Mouse (Mus musculus): ENCODE data around the gene Hoxb8. TPM values are rescaled to one million over a fixed set of nuclear protein-coding genes. Genes with fewer than 3 reads are reported as not detected.

Hoxb8 gene
- polyA plus RNA-seq, 1 experiment from 2014 or later: not detected

DNA sequence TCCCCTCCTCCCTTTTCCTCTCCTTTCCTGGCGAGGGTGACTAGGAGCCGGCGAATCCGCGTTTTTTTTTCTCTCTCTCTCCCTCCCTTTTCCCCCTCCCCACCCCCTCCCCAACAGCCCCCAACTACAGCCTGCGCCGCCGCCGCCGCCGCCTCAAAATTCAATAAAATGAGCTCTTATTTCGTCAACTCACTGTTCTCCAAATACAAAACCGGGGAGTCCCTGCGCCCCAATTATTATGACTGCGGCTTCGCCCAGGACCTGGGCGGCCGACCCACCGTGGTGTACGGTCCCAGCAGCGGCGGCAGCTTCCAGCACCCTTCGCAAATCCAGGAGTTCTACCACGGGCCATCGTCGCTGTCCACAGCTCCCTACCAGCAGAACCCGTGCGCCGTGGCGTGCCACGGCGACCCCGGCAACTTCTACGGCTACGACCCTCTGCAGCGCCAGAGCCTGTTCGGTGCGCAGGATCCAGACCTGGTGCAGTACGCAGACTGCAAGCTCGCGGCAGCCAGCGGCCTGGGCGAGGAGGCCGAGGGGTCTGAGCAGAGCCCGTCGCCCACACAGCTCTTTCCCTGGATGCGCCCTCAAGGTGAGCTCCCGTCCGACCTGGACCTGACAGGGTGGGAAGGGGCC is 1.2 kb downstream of the Hoxb8 start:
- H3K4me1 ChIP-seq: peaks cover 6% of the 10 kb centered on the region; the same call in 1 of the 2 replicates
- H3K4me3 ChIP-seq: no peak overlapping the region
- no peak for ATAC-seq (replicated peaks)
- no peaks in the 10 kb centered on the region for H3K9me3 ChIP-seq
- under 1% methylated on average over 46 of the region's 49 CpGs for WGBS
- H3K27me3 ChIP-seq (replicated peaks): peaks cover 94% of the 10 kb centered on the region
- H3K27ac ChIP-seq: no peak overlapping the region
- H3K36me3 ChIP-seq (replicated peaks): no peaks in the 10 kb centered on the region
- no peak overlapping the region for H3K9ac ChIP-seq
- no peak overlapping the region for H3K4me2 ChIP-seq

DNA sequence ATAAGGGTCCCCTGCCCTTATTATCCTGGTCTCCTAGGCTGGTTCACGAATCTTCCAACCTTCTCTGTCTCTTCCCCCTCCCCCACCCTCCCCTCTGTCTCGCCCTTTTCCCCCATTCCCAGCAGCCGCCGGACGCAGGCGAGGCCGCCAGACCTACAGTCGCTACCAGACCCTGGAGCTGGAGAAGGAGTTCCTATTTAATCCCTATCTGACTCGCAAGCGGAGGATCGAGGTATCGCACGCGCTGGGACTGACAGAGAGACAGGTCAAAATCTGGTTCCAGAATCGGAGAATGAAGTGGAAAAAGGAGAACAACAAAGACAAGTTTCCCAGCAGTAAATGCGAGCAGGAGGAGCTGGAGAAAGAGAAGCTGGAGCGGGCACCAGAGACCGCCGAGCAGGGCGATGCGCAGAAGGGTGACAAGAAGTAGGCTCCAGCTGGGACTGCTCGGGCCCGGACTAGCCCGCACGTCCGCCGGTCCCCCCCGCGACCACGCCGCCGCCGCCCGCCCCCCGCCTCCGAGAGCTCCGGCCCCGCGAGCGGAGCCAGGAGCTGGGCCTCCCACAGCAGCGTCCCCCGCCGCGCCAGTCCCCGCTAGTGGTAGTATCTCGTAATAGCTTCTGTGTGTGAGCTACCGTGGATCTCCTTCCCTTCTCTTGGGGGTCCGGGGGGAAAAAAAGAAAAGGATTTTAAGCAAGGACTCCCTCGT is 2.5 kb downstream of the Hoxb8 start:
- no peaks in the 10 kb centered on the region for H3K36me3 ChIP-seq (replicated peaks)
- peak overlapping the region; percentile 42 for H3K4me2 ChIP-seq
- no peaks in the 10 kb centered on the region for H3K9me3 ChIP-seq
- no peak overlapping the region for H3K9ac ChIP-seq
- under 1% methylated on average over 49 of the region's 49 CpGs for WGBS
- H3K27me3 ChIP-seq (replicated peaks): peaks cover 93% of the 10 kb centered on the region
- peaks cover 6% of the 10 kb centered on the region; the same call in 1 of the 2 replicates for H3K4me1 ChIP-seq
- H3K4me3 ChIP-seq: 0 out of 2 replicates have a peak overlapping the region, but pooled peaks have one; percentile 14
- ATAC-seq (replicated peaks): no peak
- H3K27ac ChIP-seq: no peak overlapping the region

DNA sequence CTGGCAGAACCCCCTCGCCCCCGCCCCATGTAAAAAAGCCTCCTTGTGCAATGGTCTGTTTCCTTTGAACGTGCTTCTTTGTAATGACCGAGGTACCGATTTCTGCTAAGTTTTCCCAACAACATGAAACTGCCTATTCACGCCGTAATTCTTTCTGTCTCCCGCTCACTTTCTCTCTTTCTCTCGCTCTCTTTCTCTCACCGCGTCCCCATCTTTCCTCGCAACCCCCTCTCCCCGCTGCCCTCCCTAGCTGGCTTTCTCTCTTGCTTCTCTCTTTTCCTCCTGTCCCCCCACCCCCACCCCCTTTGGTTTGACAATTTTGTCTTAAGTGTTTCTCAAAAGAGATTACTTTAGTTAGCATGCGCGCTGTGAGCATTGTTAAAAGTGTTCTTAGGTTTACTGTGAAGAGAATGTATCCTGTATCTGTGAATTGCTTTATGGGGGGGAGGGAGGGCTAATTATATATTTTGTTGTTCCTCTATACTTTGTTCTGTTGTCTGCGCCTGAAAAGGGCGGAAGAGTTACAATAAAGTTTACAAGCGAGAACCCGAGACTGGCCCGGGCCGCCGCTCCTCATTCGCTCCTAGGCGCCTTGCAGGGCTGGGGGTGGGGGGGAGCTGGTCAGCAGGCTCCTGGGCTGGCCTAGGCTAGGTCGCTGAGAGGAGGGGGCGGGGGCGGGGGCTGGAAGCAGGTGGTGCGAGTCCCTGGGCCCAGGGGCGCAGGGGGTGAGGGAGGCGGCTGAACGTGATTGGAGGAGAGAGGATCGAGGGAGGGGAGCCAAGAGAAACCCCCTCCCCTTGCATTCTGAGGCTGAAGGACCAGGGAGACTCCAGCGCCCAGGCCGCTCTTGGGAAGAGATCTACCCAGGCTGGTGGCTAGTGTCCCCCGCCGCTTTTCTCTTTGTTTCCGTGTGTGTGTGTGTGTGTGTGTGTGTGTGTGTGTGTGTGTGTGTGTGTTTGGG is 3.3 kb downstream of the Hoxb8 start:
- no peak overlapping the region for H3K9ac ChIP-seq
- H3K4me1 ChIP-seq: peaks cover 6% of the 10 kb centered on the region; the same call in 1 of the 2 replicates
- H3K9me3 ChIP-seq: no peaks in the 10 kb centered on the region
- WGBS: under 1% methylated on average over 36 of the region's 37 CpGs
- peak overlapping the region; percentile 42; the same call in 1 of the 2 replicates for H3K4me2 ChIP-seq
- ATAC-seq (replicated peaks): no peak
- no peak overlapping the region for H3K4me3 ChIP-seq
- H3K27ac ChIP-seq: no peak overlapping the region
- no peaks in the 10 kb centered on the region for H3K36me3 ChIP-seq (replicated peaks)
- H3K27me3 ChIP-seq (replicated peaks): peaks cover 93% of the 10 kb centered on the region

DNA sequence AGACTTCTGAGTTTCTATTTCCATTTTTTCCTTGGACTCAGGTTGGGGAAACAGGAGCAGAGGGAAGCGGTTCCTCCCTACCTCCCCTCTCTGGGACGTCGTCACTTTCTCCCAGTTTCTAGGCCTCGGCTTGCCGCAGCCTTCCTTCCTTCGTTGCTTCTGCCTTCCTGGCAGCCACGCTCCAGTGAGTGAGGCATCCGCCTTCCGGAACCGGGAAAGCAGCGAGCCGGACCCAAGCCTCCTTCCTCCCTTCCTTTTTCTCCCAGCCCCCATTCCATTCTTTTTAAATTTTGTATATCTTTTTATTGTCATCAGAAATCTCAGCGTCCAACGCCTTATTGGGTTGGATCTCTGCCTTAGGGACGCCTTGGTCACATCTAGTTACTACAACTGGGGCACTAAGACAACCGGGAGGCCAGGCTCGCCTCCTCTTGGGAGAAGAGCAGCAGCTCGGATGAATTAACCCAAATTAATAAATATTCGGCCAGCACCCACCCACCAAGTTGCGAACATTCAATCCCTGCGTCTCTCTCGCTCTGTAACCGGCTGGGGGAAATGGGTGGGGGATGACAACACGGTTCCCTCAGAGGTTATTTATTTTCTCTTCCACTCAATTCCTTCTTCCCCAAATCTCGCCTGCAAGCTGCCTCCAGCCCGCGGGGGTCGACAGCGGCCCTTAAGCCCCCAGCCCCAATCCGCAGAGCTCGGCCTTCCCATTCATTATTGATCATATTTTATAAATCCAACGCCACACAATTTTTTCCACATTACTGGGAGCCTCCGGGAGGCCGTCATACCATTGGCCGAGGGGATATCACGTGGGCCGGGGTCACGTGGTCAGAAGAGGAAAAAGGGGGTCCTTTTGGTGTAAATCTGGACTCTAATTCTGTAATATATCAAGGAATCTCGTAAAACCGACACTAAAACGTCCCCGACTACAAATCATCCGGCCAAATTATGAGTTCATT is 4.3 kb downstream of the Hoxb8 start, which contains the start of gene Hoxb7:
Gene Hoxb7, plus strand, starts transcription at position 853 of the 968 bp plus-strand sequence.
- Histone ChIP-seq H3K4me2 (no peak within 1 kb of the TSS), H3K27ac (no peak within 1 kb of the TSS), H3K27me3 (replicated peaks) (peaks cover 93% of the 10 kb centered on the region), H3K4me1 (peaks cover 6% of the 10 kb centered on the region; the same call in 1 of the 2 replicates), H3K9ac (no peak within 1 kb of the TSS), H3K9me3 (no peaks in the 10 kb centered on the region), H3K36me3 (replicated peaks) (no peaks in the 10 kb centered on the region), H3K4me3 (no peak within 1 kb of the TSS)
- WGBS: 2% methylated on average over 43 of the region's 43 CpGs
- ATAC-seq (replicated peaks): no peak

DNA sequence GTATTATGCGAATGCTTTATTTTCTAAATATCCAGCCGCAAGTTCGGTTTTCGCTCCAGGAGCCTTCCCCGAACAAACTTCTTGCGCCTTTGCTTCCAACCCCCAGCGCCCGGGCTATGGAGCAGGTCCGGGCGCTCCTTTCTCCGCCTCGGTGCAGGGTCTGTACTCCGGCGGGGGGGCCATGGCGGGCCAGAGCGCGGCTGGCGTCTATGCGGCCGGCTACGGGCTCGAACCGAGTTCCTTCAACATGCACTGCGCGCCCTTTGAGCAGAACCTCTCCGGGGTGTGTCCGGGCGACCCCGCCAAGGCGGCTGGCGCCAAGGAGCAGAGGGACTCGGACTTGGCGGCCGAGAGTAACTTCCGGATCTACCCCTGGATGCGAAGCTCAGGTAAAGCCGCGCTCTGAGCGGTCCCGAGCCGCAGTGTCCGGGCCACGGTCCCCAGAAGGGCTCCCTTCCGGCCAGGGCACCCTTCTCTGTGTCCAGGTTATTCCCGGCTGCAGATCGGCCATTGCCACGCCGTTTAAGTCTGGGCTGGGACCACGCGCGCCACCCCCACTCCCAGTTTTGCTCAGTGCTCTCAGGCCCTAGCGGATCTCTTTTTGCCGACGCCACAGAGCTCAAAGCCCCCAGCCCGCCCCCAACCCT is 5.2 kb downstream of the Hoxb8 start:
- H3K36me3 ChIP-seq (replicated peaks): no peaks in the 10 kb centered on the region
- no peaks in the 10 kb centered on the region for H3K9me3 ChIP-seq
- no peak overlapping the region for H3K27ac ChIP-seq
- no peak overlapping the region for H3K9ac ChIP-seq
- peaks cover 6% of the 10 kb centered on the region; the same call in 1 of the 2 replicates for H3K4me1 ChIP-seq
- H3K4me3 ChIP-seq: no peak overlapping the region
- peaks cover 93% of the 10 kb centered on the region for H3K27me3 ChIP-seq (replicated peaks)
- H3K4me2 ChIP-seq: no peak overlapping the region
- ATAC-seq (replicated peaks): no peak
- WGBS: under 1% methylated on average over 55 of the region's 55 CpGs

DNA sequence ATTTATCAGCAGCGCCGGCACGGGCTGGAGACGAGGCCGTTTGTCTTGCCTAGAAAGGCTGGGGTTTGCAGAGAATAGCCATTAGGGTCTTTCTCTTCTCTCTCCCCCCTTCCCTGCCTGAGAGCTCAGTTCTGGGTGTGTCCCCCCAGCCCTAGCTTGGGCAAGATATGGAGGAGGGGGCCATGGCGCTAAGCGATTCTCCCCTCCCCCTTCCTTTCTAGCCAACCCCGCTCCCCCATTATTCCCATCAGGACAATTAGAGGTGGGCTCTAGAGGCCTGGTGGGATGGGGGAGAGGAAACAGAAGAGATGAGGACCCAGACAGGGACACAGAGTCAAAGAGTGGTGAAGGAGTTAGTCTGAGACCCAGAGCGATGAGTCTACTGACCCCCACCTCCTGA is 5.7 kb downstream of the Hoxb8 start:
- Histone ChIP-seq H3K27me3 (replicated peaks) (peaks cover 93% of the 10 kb centered on the region), H3K27ac (no peak overlapping the region), H3K36me3 (replicated peaks) (no peaks in the 10 kb centered on the region), H3K9me3 (no peaks in the 10 kb centered on the region), H3K4me2 (no peak overlapping the region), H3K4me3 (no peak overlapping the region), H3K9ac (no peak overlapping the region), H3K4me1 (peaks cover 6% of the 10 kb centered on the region; the same call in 1 of the 2 replicates)
- 3% methylated on average over 9 of the region's 9 CpGs for WGBS
- no peak for ATAC-seq (replicated peaks)

DNA sequence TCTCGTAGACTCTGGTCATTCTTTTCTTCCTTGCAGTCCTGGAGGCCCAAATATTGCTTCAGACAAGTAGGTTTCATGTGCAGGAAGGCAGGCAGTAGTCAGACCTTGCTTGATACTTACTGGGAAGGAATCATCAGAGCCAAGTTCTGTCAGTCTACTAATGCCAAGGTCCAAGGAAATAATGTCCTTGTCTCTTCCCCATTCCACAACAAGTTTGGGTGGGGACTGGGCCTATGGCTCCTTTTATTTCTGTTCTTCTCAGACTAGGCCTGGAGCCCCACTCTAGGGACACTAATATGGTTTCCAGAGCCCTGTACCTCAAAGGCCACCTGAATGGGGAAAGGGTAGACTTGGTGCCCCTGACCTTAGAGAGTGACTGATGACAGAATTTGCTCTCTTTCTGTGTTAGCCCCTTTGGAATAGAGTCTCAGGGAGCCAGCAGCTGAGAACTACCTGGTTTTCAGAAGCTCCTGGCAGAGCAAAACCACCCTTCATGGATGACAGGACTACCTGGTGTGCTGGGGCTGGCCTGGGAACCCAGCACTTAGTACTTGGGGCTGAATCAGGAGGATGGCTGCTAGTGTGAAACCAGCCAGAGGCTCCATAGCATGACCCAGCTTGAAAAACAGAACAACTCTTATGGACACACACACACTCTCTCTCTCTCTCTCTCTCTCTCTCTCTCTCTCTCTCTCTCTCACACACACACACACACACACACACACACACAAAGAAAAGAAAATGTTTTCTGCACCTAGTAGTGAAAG is 6.9 kb downstream of the Hoxb8 start:
- H3K9ac ChIP-seq: no peak overlapping the region
- H3K27ac ChIP-seq: no peak overlapping the region
- no peak for ATAC-seq (replicated peaks)
- H3K4me1 ChIP-seq: peaks cover 6% of the 10 kb centered on the region; the same call in 1 of the 2 replicates
- H3K4me3 ChIP-seq: no peak overlapping the region
- no peaks in the 10 kb centered on the region for H3K36me3 ChIP-seq (replicated peaks)
- H3K4me2 ChIP-seq: no peak overlapping the region
- 11% methylated on average over 1 of the region's 1 CpGs for WGBS
- no peaks in the 10 kb centered on the region for H3K9me3 ChIP-seq
- peaks cover 95% of the 10 kb centered on the region for H3K27me3 ChIP-seq (replicated peaks)

DNA sequence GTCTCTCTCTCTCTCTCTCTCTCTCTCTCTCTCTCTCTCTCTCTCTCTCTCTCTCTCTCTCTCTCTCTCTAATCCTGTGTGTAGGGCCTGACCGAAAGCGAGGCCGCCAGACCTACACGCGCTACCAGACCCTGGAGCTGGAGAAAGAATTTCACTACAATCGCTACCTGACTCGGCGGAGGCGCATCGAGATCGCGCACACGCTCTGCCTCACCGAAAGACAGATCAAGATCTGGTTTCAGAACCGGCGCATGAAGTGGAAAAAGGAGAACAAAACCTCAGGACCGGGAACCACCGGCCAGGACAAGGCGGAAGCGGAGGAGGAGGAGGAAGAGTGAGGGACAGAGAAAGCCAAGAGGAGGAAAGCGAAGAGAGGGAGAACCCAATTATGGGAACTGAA is 7.6 kb downstream of the Hoxb8 start:
- H3K36me3 ChIP-seq (replicated peaks): no peaks in the 10 kb centered on the region
- H3K4me2 ChIP-seq: no peak overlapping the region
- H3K4me3 ChIP-seq: no peak overlapping the region
- peaks cover 3% of the 10 kb centered on the region; the same call in 1 of the 2 replicates for H3K4me1 ChIP-seq
- no peak overlapping the region for H3K9ac ChIP-seq
- no peak overlapping the region for H3K27ac ChIP-seq
- peaks cover 95% of the 10 kb centered on the region for H3K27me3 ChIP-seq (replicated peaks)
- H3K9me3 ChIP-seq: no peaks in the 10 kb centered on the region
- ATAC-seq (replicated peaks): no peak
- 2% methylated on average over 21 of the region's 21 CpGs for WGBS

DNA sequence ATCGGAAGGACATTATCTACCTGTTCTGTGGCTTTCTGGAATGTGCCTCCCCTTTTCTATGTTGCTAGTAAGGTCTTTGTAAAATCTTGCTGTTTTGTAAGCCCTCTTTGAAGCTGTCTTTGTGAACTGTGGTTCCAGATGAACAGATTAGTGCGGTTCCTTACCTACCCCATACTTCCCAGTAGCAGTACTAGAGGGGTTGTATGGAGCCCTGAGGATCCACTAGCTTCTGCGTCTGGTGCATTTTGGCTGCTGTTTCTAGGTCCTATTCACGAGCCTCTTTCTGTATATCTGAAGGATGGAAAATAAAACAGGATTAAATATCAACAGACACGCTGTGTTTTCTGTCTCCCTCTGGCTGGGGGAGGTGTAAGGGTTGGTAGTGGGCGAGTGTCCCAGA is 8.1 kb downstream of the Hoxb8 start:
- Histone ChIP-seq H3K9ac (no peak overlapping the region), H3K27me3 (replicated peaks) (peaks cover 95% of the 10 kb centered on the region), H3K9me3 (no peaks in the 10 kb centered on the region), H3K36me3 (replicated peaks) (no peaks in the 10 kb centered on the region), H3K4me2 (no peak overlapping the region), H3K4me3 (no peak overlapping the region), H3K4me1 (no peaks in the 10 kb centered on the region), H3K27ac (no peak overlapping the region)
- WGBS: 6% methylated on average over 6 of the region's 6 CpGs
- no peak for ATAC-seq (replicated peaks)

DNA sequence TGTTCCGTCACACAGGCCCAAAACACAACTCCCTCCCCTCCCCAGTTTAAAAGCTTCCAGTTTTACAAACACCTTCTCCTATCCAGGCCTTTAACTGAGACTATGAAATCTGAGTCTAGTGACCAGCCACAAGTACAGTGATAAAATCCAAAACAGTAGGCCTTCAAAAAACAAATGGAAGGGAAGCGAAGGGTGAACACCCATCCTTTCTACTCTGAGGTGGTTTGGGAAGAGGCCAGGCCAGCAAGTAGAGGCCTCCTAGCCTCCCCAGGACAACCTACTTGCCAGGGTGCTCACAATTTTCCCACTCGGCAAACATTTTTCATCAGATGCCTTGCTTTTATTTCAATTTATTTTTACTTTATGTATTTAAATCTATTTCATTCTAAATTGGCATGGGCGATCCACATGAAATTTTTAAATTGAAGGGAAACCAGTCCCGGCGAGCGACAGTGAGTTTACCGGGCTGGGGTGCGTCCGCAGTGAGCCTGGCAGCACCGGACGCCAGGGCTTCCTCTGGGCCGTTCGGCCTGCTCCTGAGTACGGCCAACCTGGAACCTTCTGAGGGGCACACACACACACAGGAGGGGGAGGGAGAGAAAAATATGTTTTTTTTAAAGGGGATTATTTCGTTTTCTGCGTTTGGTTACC is 9.1 kb downstream of the Hoxb8 start:
- no peak overlapping the region for H3K9ac ChIP-seq
- peaks cover 97% of the 10 kb centered on the region for H3K27me3 ChIP-seq (replicated peaks)
- no peaks in the 10 kb centered on the region for H3K9me3 ChIP-seq
- H3K27ac ChIP-seq: no peak overlapping the region
- ATAC-seq (replicated peaks): no peak
- no peak overlapping the region for H3K4me2 ChIP-seq
- WGBS: 3% methylated on average over 17 of the region's 17 CpGs
- no peaks in the 10 kb centered on the region for H3K4me1 ChIP-seq
- no peak overlapping the region for H3K4me3 ChIP-seq
- H3K36me3 ChIP-seq (replicated peaks): no peaks in the 10 kb centered on the region

All from midbrain, embryonic 15.5 days (tissue).